Mouse (Mus musculus): ENCODE measurements around the gene Mcrip1.
"Not testable (repeated sequence)": the region's sequence is repeated elsewhere in the genome, so short reads cannot be mapped to it uniquely, and the experiment has no call there.

The Mcrip1 gene

GRCm38 (mm10) chr11:120574278-120574600 is 24.7 kb upstream of the Mcrip1 start:
- DNase-seq = no peak

- no peak for DNase-seq
These were observed 24.2 kb upstream of the Mcrip1 start for GRCm38 (mm10) chr11:120573585-120574277.

- DNase-seq = peak; percentile 100
These were observed 23.4 kb upstream of the Mcrip1 start, which contains the start of gene P4hb for GRCm38 (mm10) chr11:120572752-120573584. P4hb (minus strand) TSS chr11:120573253.

- DNase-seq = no peak
These were observed 22.9 kb upstream of the Mcrip1 start for GRCm38 (mm10) chr11:120572417-120572751.

GRCm38 (mm10) chr11:120571754-120572416 is 22.4 kb upstream of the Mcrip1 start:
- DNase-seq = peak in 1 of 2 experiments; percentile 18

- DNase-seq = no peak
These were observed 21.6 kb upstream of the Mcrip1 start for GRCm38 (mm10) chr11:120571122-120571521.

- DNase-seq = no peak
These were observed 18.8 kb upstream of the Mcrip1 start for GRCm38 (mm10) chr11:120568324-120568723.

GRCm38 (mm10) chr11:120565114-120565513 is 15.6 kb upstream of the Mcrip1 start:
- DNase-seq = no peak

- DNase-seq = no peak
These were observed 13.4 kb upstream of the Mcrip1 start for GRCm38 (mm10) chr11:120562949-120563348.

GRCm38 (mm10) chr11:120560952-120561728 is 11.6 kb upstream of the Mcrip1 start:
- no peak for DNase-seq

GRCm38 (mm10) chr11:120558843-120559242 is 9.3 kb upstream of the Mcrip1 start:
- DNase-seq = not testable (repeated sequence)

GRCm38 (mm10) chr11:120555260-120555659 is 5.7 kb upstream of the Mcrip1 start:
- DNase-seq = no peak

- no peak for DNase-seq
These were observed 5.3 kb upstream of the Mcrip1 start for GRCm38 (mm10) chr11:120554834-120555233.

- DNase-seq = no peak
These were observed 3.2 kb upstream of the Mcrip1 start for GRCm38 (mm10) chr11:120552736-120553135.

- no peak for DNase-seq
These were observed 1.4 kb upstream of the Mcrip1 start, which contains the start of gene Ppp1r27 for GRCm38 (mm10) chr11:120550810-120551440. Ppp1r27 (minus strand) TSS chr11:120551132.

GRCm38 (mm10) chr11:120549986-120550809 is 671 bp upstream of the Mcrip1 start:
- no peak for DNase-seq

- DNase-seq = no peak
These were observed 750 bp downstream of the Mcrip1 start for GRCm38 (mm10) chr11:120548786-120549167.

GRCm38 (mm10) chr11:120548214-120548613 is 1.3 kb downstream of the Mcrip1 start:
- no peak for DNase-seq

- DNase-seq = no peak
These were observed 2.1 kb downstream of the Mcrip1 start for GRCm38 (mm10) chr11:120547469-120547868.

- DNase-seq = no peak
These were observed 3.6 kb downstream of the Mcrip1 start for GRCm38 (mm10) chr11:120545964-120546363.

GRCm38 (mm10) chr11:120542376-120542775 is 7.2 kb downstream of the Mcrip1 start:
- no peak for DNase-seq
